Mouse (Mus musculus) lung, postnatal 25 days (tissue): ENCODE data around the gene Bcam.

Experiments
- DNase-seq: peaks from one replicate; pipeline ENCODE4 v3.0.0; 2022; ENCODE audit warnings: low spot score

Gene Bcam

GRCm38 (mm10) chr7:19722754-19723195, 48.0 kb downstream of the Bcam start:
- DNase-seq = peak; percentile 70

DNA sequence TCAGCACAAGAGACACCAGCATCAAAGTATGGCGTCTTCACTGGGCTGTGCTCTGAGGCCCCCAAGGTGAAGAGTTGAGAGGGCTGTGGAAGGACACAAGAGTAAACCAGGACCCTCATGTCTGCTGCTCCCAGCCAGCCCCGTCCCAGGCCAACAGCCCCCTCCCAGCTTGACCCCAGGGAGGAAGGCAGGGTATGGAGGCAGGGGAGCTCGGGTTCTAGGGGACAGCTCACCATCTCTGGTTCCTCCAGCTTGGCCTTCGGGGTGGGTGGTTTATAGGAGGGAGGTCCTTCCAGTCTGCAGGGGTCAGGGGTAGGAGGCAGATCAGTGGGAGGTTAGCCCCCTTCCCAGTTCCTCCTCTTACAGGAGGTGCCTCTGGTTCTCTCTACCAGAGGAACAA, 51.6 kb downstream of the Bcam start:
- DNase-seq = no peak

GRCm38 (mm10) chr7:19718297-19718952, 52.4 kb downstream of the Bcam start:
- DNase-seq = no peak

DNA sequence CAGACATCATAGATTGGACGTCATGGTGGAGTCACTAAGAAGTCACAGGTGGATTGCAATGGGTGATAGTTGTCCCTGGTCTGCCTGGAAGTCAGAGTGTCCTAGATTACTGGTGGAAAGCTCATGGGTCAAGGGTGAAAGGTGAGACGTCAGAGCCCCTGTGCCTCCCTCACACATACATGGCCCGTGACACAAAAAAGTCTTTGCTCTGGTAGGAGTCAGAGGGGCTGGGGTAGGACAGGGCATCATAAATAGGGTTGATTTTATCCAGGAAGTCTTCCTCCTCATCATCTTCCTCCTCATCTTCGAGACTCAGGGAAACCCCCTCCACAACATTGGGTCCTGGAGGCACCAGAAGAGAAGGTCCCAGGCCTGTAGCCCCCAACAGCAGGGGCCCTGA, 53.5 kb downstream of the Bcam start:
- no peak for DNase-seq

DNA sequence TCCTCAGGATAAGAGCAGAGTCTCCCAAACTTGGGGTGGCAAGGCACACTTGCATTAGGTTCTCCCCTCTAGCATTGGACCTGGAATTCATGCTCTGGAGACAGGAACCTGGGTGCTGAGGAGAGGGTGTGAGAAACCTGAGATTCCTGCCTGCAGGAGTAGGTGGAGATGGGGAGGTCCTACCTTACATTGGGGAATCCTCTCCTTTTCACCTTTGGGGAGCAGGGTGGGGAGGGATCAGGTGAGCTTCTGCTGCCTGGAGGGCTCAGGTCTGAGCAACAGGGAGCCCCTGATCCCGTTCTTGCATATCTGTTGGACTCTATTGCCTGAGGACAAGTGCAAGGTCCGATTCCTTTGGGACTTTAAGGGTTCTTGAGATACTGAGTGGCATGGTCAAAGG, 54.0 kb downstream of the Bcam start:
- DNase-seq = no peak

- no peak for DNase-seq
Measured at GRCm38 (mm10) chr7:19716055-19716682, 54.6 kb downstream of the Bcam start.

- DNase-seq = peak; percentile 100
Measured at GRCm38 (mm10) chr7:19715239-19716054, 55.4 kb downstream of the Bcam start, which contains the start of gene Tomm40. Tomm40 (minus strand) TSS chr7:19715438.

- DNase-seq = no peak
Measured at GRCm38 (mm10) chr7:19714836-19715235, 56.0 kb downstream of the Bcam start.

DNA sequence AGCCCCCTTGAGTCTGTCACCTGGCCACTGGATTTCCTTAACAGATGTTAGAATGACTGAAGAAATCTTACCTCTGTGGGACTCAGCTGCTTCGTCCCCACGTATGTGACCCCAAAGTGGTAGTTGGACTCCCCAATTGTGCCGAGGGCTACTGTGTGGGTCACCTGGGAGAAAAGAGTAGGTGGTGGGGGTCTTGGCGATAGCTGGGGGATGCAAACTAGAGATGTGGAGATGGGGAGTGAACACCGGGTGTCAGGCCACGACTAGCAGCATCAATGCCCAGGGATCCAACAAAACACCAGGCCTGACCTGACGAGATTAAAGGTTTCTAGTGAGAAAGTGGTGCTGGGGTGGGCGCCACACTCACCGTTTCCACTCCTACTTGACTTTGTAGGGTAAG, 57.2 kb downstream of the Bcam start:
- DNase-seq = no peak

DNA sequence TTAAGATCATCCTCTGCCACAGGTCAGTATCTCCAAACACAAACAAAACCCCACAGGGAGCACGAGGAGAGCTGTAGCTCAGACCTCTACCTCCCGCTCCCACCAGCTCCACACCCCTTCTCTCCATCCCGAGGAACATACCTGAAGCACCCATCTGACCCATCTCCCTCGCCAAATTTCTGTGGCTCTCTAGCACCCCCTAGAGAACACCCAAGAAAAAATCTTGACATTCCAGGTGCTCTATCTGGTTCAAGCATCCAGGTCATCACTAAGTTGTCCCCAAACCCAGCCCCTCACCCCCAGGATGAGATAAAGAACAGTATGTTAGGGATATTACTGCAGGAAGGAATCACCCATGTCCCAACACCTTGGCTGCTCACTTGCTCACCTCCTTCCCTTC, 57.6 kb downstream of the Bcam start:
- no peak for DNase-seq

GRCm38 (mm10) chr7:19712414-19712813, 58.4 kb downstream of the Bcam start:
- DNase-seq = no peak

GRCm38 (mm10) chr7:19710650-19711049, 60.2 kb downstream of the Bcam start:
- no peak for DNase-seq
